Mouse (Mus musculus): ENCODE data around the gene Olfr1312. TPM values are rescaled to one million over a fixed set of nuclear protein-coding genes. Genes with fewer than 3 reads are reported as not detected.
"Not testable (repeated sequence)": the region's sequence is repeated elsewhere in the genome, so short reads cannot be mapped to it uniquely, and the experiment has no call there.

Olfr1312 gene
- not detected for polyA plus RNA-seq (2021)

GRCm38 (mm10) chr2:112050138-112050537 lies at the start of gene Olfr1312:
Gene Olfr1312 (minus strand): TSS chr2:112050238.
- no peaks in the 10 kb centered on the region for H3K27me3 ChIP-seq
- in situ Hi-C loops (cut with MboI; ENCODE audit: low pct_unique_long_range_greater_than_20kb): no loop called here
- ATAC-seq (no peak), DNase-seq (ENCODE audit: low read depth, low spot score) (no peak)
- CTCF ChIA-PET: interaction anchor here (1.0 kb wide), 1 partner anchor 12 kb away, joined by 3 read pairs; no protein-coding TSS in a partner anchor
- no peak for TF ChIP-seq CTCF (IDR thresholded peaks at IDR 0.05)
- POLR2A ChIA-PET: no interaction called here

GRCm38 (mm10) chr2:112096681-112097080 lies 46.6 kb upstream of the Olfr1312 start, which contains the start of gene Olfr1314:
Gene Olfr1314 (minus strand): TSS chr2:112096781.
- ATAC-seq: no peak
- in situ Hi-C loops (cut with MboI; ENCODE audit: low pct_unique_long_range_greater_than_20kb): no loop called here
- POLR2A ChIA-PET: no interaction called here
- DNase-seq (ENCODE audit: low read depth, low spot score): no peak
- H3K27me3 ChIP-seq: no peaks in the 10 kb centered on the region
- CTCF ChIA-PET: no interaction called here
- no peak for TF ChIP-seq CTCF (IDR thresholded peaks at IDR 0.05)

- ChIA-PET POLR2A (no interaction called here), CTCF (interaction anchor here (0.8 kb wide), 1 partner anchor 12 kb away, joined by 3 read pairs; no protein-coding TSS in a partner anchor)
- ATAC-seq: no peak
- TF ChIP-seq CTCF (IDR thresholded peaks at IDR 0.05): no peak
- H3K27me3 ChIP-seq: peaks cover 3% of the 10 kb centered on the region
- in situ Hi-C loops (cut with MboI; ENCODE audit: low pct_unique_long_range_greater_than_20kb): no loop called here
- no peak for DNase-seq (ENCODE audit: low read depth, low spot score)
Observed at GRCm38 (mm10) chr2:112077743-112078142, 27.7 kb upstream of the Olfr1312 start, which contains the start of gene Olfr1313. Gene Olfr1313 (minus strand): TSS chr2:112077843.

GRCm38 (mm10) chr2:112026971-112027370 lies 23.1 kb downstream of the Olfr1312 start:
- in situ Hi-C loops (cut with MboI; ENCODE audit: low pct_unique_long_range_greater_than_20kb); DNase-seq (ENCODE audit: low read depth, low spot score): not testable (repeated sequence)

GRCm38 (mm10) chr2:112024312-112024711 lies 25.7 kb downstream of the Olfr1312 start, which contains the start of gene Olfr1311:
Gene Olfr1311 (minus strand): TSS chr2:112024412.
- peaks cover 5% of the 10 kb centered on the region for H3K27me3 ChIP-seq
- in situ Hi-C loops (cut with MboI; ENCODE audit: low pct_unique_long_range_greater_than_20kb): no loop called here
- no peak for TF ChIP-seq CTCF (IDR thresholded peaks at IDR 0.05)
- ChIA-PET POLR2A (no interaction called here), CTCF (interaction anchor here (1.0 kb wide), 1 partner anchor 15 kb away, joined by 3 read pairs; no protein-coding TSS in a partner anchor)
- ATAC-seq (no peak), DNase-seq (ENCODE audit: low read depth, low spot score) (no peak)

More at GRCm38 (mm10) chr2:112026971-112027370, 23.1 kb downstream of the Olfr1312 start:
- H3K27me3 ChIP-seq, CTCF ChIA-PET, POLR2A ChIA-PET, ATAC-seq: not testable (repeated sequence)

- CTCF ChIA-PET: no interaction called here
Observed at GRCm38 (mm10) chr2:112014900-112015299, 35.1 kb downstream of the Olfr1312 start.

GRCm38 (mm10) chr2:112012608-112013007 lies 37.4 kb downstream of the Olfr1312 start, which contains the start of gene Olfr1310:
Gene Olfr1310 (minus strand): TSS chr2:112012708.
- no peak for TF ChIP-seq CTCF (IDR thresholded peaks at IDR 0.05)
- in situ Hi-C loops (cut with MboI; ENCODE audit: low pct_unique_long_range_greater_than_20kb): no loop called here
- DNase-seq (ENCODE audit: low read depth, low spot score): no peak
- peaks cover 10% of the 10 kb centered on the region for H3K27me3 ChIP-seq
- ChIA-PET POLR2A (no interaction called here), CTCF (no interaction called here)
- no peak for ATAC-seq

More at GRCm38 (mm10) chr2:112014900-112015299, 35.1 kb downstream of the Olfr1312 start:
- no peak for ATAC-seq
- DNase-seq (ENCODE audit: low read depth, low spot score): peak; percentile 4
- H3K27me3 ChIP-seq: peaks cover 10% of the 10 kb centered on the region
- in situ Hi-C loops (cut with MboI; ENCODE audit: low pct_unique_long_range_greater_than_20kb): no loop called here
- TF ChIP-seq CTCF (IDR thresholded peaks at IDR 0.05): no peak
- POLR2A ChIA-PET: no interaction called here

GRCm38 (mm10) chr2:111990181-111990580 lies 59.9 kb downstream of the Olfr1312 start, which contains the start of gene Olfr1309:
Gene Olfr1309 (minus strand): TSS chr2:111990281.
- in situ Hi-C loops (cut with MboI; ENCODE audit: low pct_unique_long_range_greater_than_20kb): no loop called here
- DNase-seq (ENCODE audit: low read depth, low spot score) (no peak), ATAC-seq (no peak)
- no peak for TF ChIP-seq CTCF (IDR thresholded peaks at IDR 0.05)
- ChIA-PET POLR2A (no interaction called here), CTCF (no interaction called here)
- no peaks in the 10 kb centered on the region for H3K27me3 ChIP-seq

Other genes starting within 250 kb of the Olfr1312 start
- gene Olfr1303, start 229.9 kb downstream of the Olfr1312 start, polyA plus RNA-seq (2021): not detected
- not detected for gene Olfr1305, start 173.1 kb downstream of the Olfr1312 start, polyA plus RNA-seq (2021)
- gene Olfr1306, start 134.0 kb downstream of the Olfr1312 start, polyA plus RNA-seq (2021): not detected
- under 0.01 TPM for gene Olfr1307, start 100.8 kb downstream of the Olfr1312 start, polyA plus RNA-seq (2021)
- not detected for gene Olfr1308, start 85.3 kb downstream of the Olfr1312 start, polyA plus RNA-seq (2021)
- gene Olfr1309, start 60.0 kb downstream of the Olfr1312 start, polyA plus RNA-seq (2021): not detected
- not detected for gene Olfr1310, start 37.5 kb downstream of the Olfr1312 start, polyA plus RNA-seq (2021)
- not detected for gene Olfr1311, start 25.8 kb downstream of the Olfr1312 start, polyA plus RNA-seq (2021)
- gene Olfr1313, start 27.6 kb upstream of the Olfr1312 start, polyA plus RNA-seq (2021): not detected
- 0.74 TPM for gene Olfr1314, start 46.5 kb upstream of the Olfr1312 start, polyA plus RNA-seq (2021)
- gene Olfr1315-ps1, start 65.2 kb upstream of the Olfr1312 start, polyA plus RNA-seq (2021): not detected
- 0.14 TPM for gene Olfr1316, start 84.7 kb upstream of the Olfr1312 start, polyA plus RNA-seq (2021)
- 0.12 TPM for gene Olfr1317, start 90.1 kb upstream of the Olfr1312 start, polyA plus RNA-seq (2021)
- 0.13 TPM for gene Olfr1318, start 104.0 kb upstream of the Olfr1312 start, polyA plus RNA-seq (2021)
- 46.9 TPM for gene Lpcat4, start 189.2 kb upstream of the Olfr1312 start, polyA plus RNA-seq (2021)
- gene Nutm1, start 209.1 kb upstream of the Olfr1312 start, polyA plus RNA-seq (2021): 0.10 TPM
- gene Nop10, start 211.7 kb upstream of the Olfr1312 start, polyA plus RNA-seq (2021): 55.3 TPM
- gene Slc12a6, start 215.6 kb upstream of the Olfr1312 start, polyA plus RNA-seq (2021): 25.5 TPM
- 0.06 TPM for gene Gm21985, start 216.1 kb upstream of the Olfr1312 start, polyA plus RNA-seq (2021)